Mouse (Mus musculus) lung, embryonic 15.5 days (tissue): ENCODE measurements at regions not wholly inside any gene's neighbourhood (a gene's known extent, or its start where the extent isn't known, plus 50 kb on each side); places are given as distances from the start of the nearest gene placed in this dataset.

Experiments
- ATAC-seq: fragments of 200-750 bp; cut with Nextera tagmentation; 2 replicates; pipeline ENCODE4 v1.8.0; 2017; ENCODE audit warnings: moderate number of reproducible peaks, borderline replicate concordance; ENCODE audit not compliant: low FRiP score, low TSS enrichment; ENCODE audit errors: extremely low read depth
- H3K27ac ChIP-seq: fragments of 300-500 bp; sonication (generic); 2 replicates; pipeline ENCODE4 v1.5.1; 2015; ENCODE audit warnings: moderate library complexity, mild to moderate bottlenecking, inconsistent platforms
- H3K27me3 ChIP-seq: fragments of 300-500 bp; sonication (generic); 2 replicates; pipeline ENCODE4 v1.6.1; 2015; ENCODE audit warnings: inconsistent platforms
- H3K36me3 ChIP-seq: fragments of 300-500 bp; sonication (generic); 2 replicates; pipeline ENCODE4 v1.6.1; 2015; ENCODE audit warnings: inconsistent platforms
- H3K4me1 ChIP-seq: fragments of 300-500 bp; sonication (generic); 2 replicates; pipeline ENCODE4 v1.6.1; 2015; ENCODE audit warnings: inconsistent platforms
- H3K4me2 ChIP-seq: fragments of 300-500 bp; sonication (generic); 2 replicates; pipeline ENCODE4 v1.6.1; 2015; ENCODE audit warnings: inconsistent platforms, mild to moderate bottlenecking, moderate library complexity
- H3K4me3 ChIP-seq: fragments of 300-500 bp; sonication (generic); 2 replicates; pipeline ENCODE4 v1.5.1; 2015; ENCODE audit warnings: mild to moderate bottlenecking, inconsistent platforms
- H3K9ac ChIP-seq: fragments of 300-500 bp; sonication (generic); 2 replicates; pipeline ENCODE4 v1.6.1; 2015; ENCODE audit warnings: inconsistent platforms
- H3K9me3 ChIP-seq: fragments of 300-500 bp; sonication (generic); 2 replicates; pipeline ENCODE4 v1.6.1; 2016; ENCODE audit warnings: inconsistent platforms
- WGBS: fragments of 180-500 bp; shearing (Covaris S2); methylation state at CpG from one replicate; pipeline ENCODE4 v1.1.7; 2015; 5-methylcytosine and 5-hydroxymethylcytosine counted together

DNA sequence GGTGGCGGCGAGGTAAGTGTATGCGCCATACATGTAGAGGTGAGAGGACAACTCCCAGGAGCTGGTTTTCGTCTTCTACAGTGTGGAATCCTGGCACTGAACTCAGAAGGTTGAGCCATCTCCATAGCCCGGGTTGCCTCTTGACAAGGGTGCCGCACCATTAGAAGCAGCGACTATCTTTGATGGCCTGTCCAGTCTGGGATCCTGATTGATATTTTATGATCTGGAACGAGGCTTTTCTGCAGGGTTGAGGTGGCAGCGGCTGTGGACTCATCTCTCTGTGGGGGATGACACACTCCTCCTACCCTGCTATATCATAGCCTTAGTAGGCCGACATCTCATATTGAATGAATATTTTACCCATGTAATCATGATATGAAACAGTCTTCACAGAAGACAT is 191.0 kb upstream of the Fam241a start:
- ATAC-seq = no peak
- Histone ChIP-seq H3K4me3 (no peak overlapping the region), H3K9me3 (no peaks in the 10 kb centered on the region), H3K27me3 (no peaks in the 10 kb centered on the region), H3K4me1 (no peaks in the 10 kb centered on the region), H3K9ac (no peak overlapping the region), H3K27ac (no peak overlapping the region), H3K36me3 (no peaks in the 10 kb centered on the region), H3K4me2 (no peak overlapping the region)
- 80% methylated on average over 10 of the region's 10 CpGs for WGBS

DNA sequence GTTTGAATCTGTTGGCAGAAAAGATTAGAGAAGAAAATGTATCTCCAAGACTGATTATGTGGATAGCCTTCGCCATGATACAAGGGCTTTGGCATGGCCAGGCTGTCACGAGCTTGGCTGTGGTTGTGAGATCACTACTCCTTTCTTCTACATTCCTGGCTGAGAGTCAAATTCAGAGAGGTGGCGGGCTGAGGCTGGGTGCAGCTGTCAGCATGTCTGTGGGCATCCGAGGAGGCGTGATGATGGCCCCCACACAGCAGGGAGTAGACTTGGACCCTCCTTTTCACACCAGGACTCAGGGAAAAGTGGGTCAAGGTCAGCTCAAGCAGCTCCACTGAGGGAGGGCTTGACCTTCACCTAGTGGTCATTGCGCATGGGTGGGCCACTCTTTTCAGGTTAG is 186.3 kb upstream of the Fam241a start:
- Histone ChIP-seq H3K9me3 (no peaks in the 10 kb centered on the region), H3K4me2 (no peak overlapping the region), H3K4me3 (no peak overlapping the region), H3K27ac (no peak overlapping the region), H3K27me3 (no peaks in the 10 kb centered on the region), H3K36me3 (no peaks in the 10 kb centered on the region), H3K4me1 (no peaks in the 10 kb centered on the region), H3K9ac (no peak overlapping the region)
- ATAC-seq = 0 out of 2 replicates have a peak, but pooled peaks have one; percentile 52
- WGBS = 69% methylated on average over 6 of the region's 6 CpGs

DNA sequence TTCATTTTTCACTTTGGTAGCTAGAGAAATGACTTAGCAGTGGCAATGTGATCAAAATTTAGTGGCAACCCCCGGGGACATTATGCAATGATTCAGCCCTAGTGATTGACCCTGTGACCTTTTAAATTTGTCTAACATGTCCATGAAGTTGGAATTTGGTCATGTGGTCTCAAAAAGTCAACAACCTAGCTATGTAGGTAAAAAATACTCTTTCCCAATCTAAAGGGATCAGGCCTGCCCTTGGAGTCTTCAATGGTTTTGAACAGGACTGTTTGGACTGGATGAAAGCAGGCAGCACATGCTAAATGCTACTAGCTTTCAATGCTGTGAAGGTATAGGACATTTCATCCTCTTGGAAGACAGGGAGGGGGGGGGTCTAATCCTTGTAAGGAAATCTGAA is 185.3 kb upstream of the Fam241a start:
- no peaks in the 10 kb centered on the region for H3K27me3 ChIP-seq
- no peak overlapping the region for H3K4me3 ChIP-seq
- H3K4me1 ChIP-seq = no peaks in the 10 kb centered on the region
- H3K9ac ChIP-seq = no peak overlapping the region
- no peaks in the 10 kb centered on the region for H3K36me3 ChIP-seq
- 60% methylated on average over 1 of the region's 1 CpGs for WGBS
- no peak overlapping the region for H3K4me2 ChIP-seq
- no peak overlapping the region for H3K27ac ChIP-seq
- H3K9me3 ChIP-seq = no peaks in the 10 kb centered on the region
- no peak for ATAC-seq

DNA sequence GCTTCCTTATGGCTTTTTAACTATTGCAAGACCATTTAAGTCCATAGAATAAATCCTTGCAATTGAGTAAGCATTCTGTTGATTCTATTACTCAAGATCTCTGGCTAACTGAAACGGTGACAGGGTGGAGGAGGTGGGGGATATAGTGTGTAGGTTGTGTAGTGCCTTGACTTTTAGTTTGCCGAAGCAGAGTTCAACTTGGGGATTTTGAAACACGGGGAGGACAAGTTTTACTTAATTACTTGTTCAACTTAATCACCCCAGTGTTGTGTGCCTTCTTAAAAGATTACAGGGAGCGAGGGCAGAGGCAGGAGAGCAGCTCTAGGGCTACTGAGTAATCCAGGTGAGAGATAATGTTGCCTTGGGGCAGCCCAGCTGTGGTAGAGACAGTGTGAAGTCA is 171.7 kb upstream of the Fam241a start:
- H3K36me3 ChIP-seq = no peaks in the 10 kb centered on the region
- WGBS = 65% methylated on average over 4 of the region's 4 CpGs
- H3K4me2 ChIP-seq = no peak overlapping the region
- H3K9me3 ChIP-seq = no peaks in the 10 kb centered on the region
- H3K27ac ChIP-seq = no peak overlapping the region
- H3K27me3 ChIP-seq = no peaks in the 10 kb centered on the region
- no peak overlapping the region for H3K9ac ChIP-seq
- H3K4me1 ChIP-seq = no peaks in the 10 kb centered on the region
- ATAC-seq = no peak
- H3K4me3 ChIP-seq = no peak overlapping the region

DNA sequence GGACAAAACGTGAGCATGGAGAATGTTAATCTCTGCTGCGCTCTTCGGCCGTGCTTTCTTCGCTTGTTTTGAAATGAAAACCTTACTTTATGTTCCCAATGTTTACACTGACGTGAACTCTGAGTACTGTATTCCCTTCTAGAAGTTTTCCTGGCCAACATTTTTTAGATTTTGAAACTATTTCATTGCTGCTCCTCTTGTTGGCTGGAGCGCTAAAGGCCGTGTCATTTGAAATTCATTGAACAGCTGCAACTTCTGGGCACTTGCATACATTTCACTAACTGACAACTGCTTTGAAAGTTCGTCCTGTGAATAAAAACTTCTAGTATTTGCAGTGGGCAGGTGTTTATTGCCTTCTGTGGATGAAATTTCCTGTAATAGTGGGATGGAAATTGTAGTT is 157.9 kb upstream of the Fam241a start:
- ATAC-seq = no peak
- Histone ChIP-seq H3K4me2 (no peak overlapping the region), H3K4me3 (no peak overlapping the region), H3K9ac (no peak overlapping the region), H3K27ac (no peak overlapping the region), H3K27me3 (no peaks in the 10 kb centered on the region), H3K9me3 (no peaks in the 10 kb centered on the region), H3K36me3 (no peaks in the 10 kb centered on the region), H3K4me1 (no peaks in the 10 kb centered on the region)
- 47% methylated on average over 9 of the region's 9 CpGs for WGBS

DNA sequence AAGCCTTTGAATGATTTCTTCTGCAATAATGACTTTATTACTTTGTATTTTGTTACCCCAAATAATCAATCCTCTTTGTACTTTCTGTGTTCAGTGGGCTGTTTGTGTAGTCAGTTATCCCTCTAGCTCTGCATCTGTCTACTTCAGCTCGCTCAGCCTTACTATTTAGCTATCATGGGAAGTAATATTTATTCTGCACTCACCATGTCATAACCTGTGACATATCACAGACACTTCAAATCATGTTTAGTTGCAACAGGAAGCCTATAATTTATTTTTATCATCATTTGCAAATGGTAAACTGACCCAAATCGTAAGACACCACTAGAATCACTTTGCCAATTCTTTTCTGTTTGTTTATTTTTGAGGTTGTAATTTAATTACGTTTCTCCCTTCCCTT is 147.6 kb upstream of the Fam241a start:
- 24% methylated on average over 3 of the region's 3 CpGs for WGBS
- ATAC-seq = peak; percentile 57; the same call in 1 of the 2 replicates

DNA sequence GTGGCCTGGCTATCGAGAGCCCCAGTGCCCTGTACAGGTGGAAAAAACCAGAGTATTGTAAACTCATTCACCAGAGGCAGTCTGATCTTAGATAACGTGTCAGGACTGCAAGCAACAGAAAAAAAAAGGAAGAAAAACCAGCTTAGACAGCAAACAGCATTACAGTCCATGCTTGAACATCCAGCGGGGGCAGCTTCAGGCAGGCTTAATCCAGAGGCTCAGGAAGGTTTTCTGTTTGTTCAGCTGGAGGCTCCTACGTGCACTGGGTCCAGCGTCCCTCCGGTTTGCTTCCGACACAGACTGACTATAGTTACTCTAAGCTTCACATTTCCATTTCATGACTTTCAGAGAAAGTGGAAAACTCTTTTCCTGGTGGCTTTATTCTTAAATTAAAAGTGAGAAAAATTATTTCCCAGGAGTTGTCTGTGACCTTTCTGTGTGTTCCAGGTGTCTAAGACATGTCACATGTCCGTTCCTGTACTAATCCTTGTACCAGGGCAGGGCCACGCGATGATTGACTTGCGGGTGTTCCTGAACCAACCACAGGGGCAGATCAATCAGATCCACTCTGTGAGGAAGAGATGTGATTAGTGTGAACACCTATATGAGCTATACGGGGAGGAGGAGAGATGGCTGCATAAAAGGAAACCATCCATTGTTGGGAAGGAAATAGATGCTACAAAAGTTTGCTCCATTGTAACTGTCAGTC is 144.4 kb upstream of the Fam241a start:
- no peak overlapping the region for H3K4me2 ChIP-seq
- H3K9ac ChIP-seq = no peak overlapping the region
- H3K36me3 ChIP-seq = no peaks in the 10 kb centered on the region
- H3K9me3 ChIP-seq = no peaks in the 10 kb centered on the region
- WGBS = 40% methylated on average over 12 of the region's 12 CpGs
- ATAC-seq = no peak
- no peaks in the 10 kb centered on the region for H3K27me3 ChIP-seq
- H3K27ac ChIP-seq = no peak overlapping the region
- 0 out of 2 replicates have a peak, but pooled peaks cover 8% of the 10 kb centered on the region for H3K4me1 ChIP-seq
- H3K4me3 ChIP-seq = no peak overlapping the region

More for the DNA sequence above, 147.6 kb upstream of the Fam241a start:
- Histone ChIP-seq H3K4me1 (0 out of 2 replicates have a peak, but pooled peaks cover 8% of the 10 kb centered on the region), H3K27ac (no peak overlapping the region), H3K36me3 (no peaks in the 10 kb centered on the region), H3K27me3 (no peaks in the 10 kb centered on the region), H3K9ac (no peak overlapping the region), H3K4me2 (no peak overlapping the region), H3K4me3 (no peak overlapping the region), H3K9me3 (no peaks in the 10 kb centered on the region)

DNA sequence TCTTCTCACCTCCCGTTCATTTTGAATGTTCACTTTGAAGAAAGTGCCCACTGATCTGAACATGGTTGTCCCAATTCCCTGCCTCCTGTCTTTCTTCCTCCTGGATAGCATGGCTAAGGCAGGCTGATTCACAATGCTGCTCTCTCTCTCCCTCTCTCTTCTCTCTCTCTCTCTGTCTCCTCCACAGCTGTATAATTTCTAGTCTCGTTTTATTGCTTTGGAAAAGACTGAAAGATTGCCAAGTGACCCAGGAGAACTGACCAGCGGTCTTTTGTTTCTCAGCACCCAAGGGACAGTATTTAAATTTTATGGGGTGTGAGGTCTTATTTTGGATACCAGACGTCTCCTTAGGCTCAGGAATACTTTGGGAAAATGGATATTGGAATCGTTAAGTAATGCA is 143.1 kb upstream of the Fam241a start:
- ATAC-seq = peak; percentile 75; the same call in 1 of the 2 replicates
- Histone ChIP-seq H3K27me3 (no peaks in the 10 kb centered on the region), H3K9ac (no peak overlapping the region), H3K27ac (no peak overlapping the region), H3K36me3 (no peaks in the 10 kb centered on the region), H3K4me3 (no peak overlapping the region), H3K9me3 (no peaks in the 10 kb centered on the region), H3K4me1 (0 out of 2 replicates have a peak, but pooled peaks cover 8% of the 10 kb centered on the region), H3K4me2 (no peak overlapping the region)
- 37% methylated on average over 5 of the region's 5 CpGs for WGBS

DNA sequence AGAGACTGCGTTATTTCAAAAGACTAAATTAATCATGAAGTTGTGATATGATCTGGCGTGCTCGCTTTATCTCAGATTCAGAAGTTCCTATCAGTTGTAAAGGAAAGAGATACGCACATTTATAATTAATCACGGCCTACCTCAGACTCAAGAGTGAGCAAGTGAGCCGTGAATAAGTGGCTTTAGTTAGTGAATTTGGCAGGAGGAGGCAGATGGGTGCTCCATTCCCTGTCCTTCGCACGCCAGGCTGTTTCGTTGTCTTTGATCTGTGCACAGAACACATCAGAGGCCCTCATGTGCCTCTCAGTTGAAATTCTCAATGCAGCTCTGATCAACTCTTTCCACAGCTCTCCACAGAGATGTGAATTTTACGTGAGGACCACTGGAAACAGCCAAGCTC is 140.4 kb upstream of the Fam241a start:
- ATAC-seq = no peak
- Histone ChIP-seq H3K9me3 (no peaks in the 10 kb centered on the region), H3K36me3 (no peaks in the 10 kb centered on the region), H3K27ac (no peak overlapping the region), H3K4me1 (0 out of 2 replicates have a peak, but pooled peaks cover 8% of the 10 kb centered on the region), H3K9ac (no peak overlapping the region), H3K4me2 (no peak overlapping the region), H3K4me3 (no peak overlapping the region), H3K27me3 (no peaks in the 10 kb centered on the region)
- 56% methylated on average over 10 of the region's 10 CpGs for WGBS

DNA sequence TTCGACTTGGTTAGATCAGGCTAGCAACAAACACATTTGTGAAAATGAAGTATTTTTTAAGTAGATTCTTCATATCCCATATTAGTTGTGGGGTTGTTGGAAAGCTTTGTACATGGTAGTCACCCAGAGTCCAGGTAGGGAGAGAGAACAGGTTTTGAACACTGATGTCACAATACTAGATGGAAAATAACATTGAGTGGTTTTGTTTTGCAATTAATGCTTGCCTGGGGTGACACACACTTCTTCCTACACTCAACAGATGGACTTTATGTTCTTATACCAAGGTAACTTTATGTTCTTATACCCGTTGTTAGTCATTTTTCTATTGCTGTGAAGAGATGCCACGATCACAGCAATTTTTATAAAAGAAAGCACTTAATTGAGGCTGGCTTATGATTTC is 134.2 kb upstream of the Fam241a start:
- Histone ChIP-seq H3K27me3 (no peaks in the 10 kb centered on the region), H3K4me1 (no peaks in the 10 kb centered on the region), H3K36me3 (no peaks in the 10 kb centered on the region), H3K9me3 (no peaks in the 10 kb centered on the region), H3K4me2 (no peak overlapping the region), H3K9ac (no peak overlapping the region), H3K4me3 (no peak overlapping the region), H3K27ac (no peak overlapping the region)
- ATAC-seq = no peak
- WGBS = 90% methylated on average over 3 of the region's 3 CpGs

DNA sequence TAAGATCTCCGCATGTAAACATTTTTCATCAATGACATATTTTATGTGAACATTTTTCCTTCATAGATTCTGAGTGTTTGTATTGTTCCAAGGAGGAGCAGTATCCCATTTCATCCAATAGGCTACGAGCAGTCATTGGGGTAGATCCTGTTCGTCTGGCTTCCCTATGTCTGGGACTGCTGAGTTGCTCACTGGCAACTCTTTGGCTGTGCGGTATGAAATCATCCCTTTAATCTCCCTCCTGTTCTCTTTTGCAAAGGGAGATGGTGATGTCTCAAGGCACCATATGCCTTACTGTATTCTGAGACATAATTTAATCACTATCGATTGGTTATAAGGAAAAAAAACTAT is 133.4 kb upstream of the Fam241a start:
- 58% methylated on average over 5 of the region's 5 CpGs for WGBS
- Histone ChIP-seq H3K36me3 (no peaks in the 10 kb centered on the region), H3K27ac (no peak overlapping the region), H3K9me3 (no peaks in the 10 kb centered on the region), H3K4me1 (no peaks in the 10 kb centered on the region), H3K4me3 (no peak overlapping the region), H3K27me3 (no peaks in the 10 kb centered on the region), H3K9ac (no peak overlapping the region), H3K4me2 (no peak overlapping the region)
- no peak for ATAC-seq

DNA sequence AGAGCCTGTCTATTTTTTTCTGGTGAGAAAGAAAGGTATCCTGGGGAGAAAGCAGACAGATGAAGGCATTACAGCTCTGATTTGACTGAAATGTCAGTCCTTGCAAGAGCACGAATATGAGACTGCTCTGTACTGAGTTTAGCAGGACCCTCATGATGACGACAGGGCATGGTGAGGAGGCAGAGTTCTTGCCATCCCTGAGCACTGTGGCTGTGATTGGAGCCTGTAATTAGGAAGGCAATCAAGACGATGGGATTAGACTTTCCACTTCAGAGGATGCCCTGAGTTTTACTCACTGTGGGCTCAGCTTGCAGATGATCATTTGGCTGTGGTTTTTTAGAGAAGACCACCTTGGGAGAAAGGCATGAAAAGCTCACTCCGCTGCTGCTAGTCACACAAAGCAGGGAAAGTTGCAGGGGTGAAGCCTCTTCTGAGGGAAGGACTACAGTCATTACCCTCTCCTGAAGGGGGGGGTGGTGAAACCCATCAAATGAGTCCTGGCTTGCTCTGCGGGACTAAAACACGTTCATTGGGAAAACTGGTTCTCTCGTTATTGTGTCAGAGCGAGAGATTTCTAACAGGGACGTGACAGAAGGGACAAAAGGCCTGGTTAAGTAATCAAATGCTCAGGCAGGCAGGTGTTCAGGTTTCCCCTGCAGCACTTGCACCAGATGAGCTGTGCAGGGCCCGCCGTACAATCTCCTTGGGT is 132.9 kb upstream of the Fam241a start:
- no peak overlapping the region for H3K27ac ChIP-seq

More for the DNA sequence above, 132.9 kb upstream of the Fam241a start:
- Histone ChIP-seq H3K9ac (no peak overlapping the region), H3K4me1 (no peaks in the 10 kb centered on the region), H3K27me3 (no peaks in the 10 kb centered on the region), H3K9me3 (no peaks in the 10 kb centered on the region), H3K4me3 (no peak overlapping the region), H3K36me3 (no peaks in the 10 kb centered on the region), H3K4me2 (no peak overlapping the region)
- ATAC-seq = no peak
- 41% methylated on average over 11 of the region's 11 CpGs for WGBS
